Mouse (Mus musculus) intestine, postnatal 0 days (tissue): ENCODE results near the gene Mst1. TPM values are rescaled to one million over a fixed set of nuclear protein-coding genes. Genes with fewer than 3 reads are reported as not detected.
A peak's percentile ranks its signal among the peaks of the same experiment; 100 is the strongest.

Experiments
- ATAC-seq: fragments of 200-750 bp; cut with Nextera tagmentation; 2 replicates; pipeline ENCODE4 v1.8.0; 2017; ENCODE audit warnings: mild to moderate bottlenecking, moderate TSS enrichment, moderate library complexity
- H3K27ac ChIP-seq: fragments of 300-500 bp; sonication (generic); 2 replicates; pipeline ENCODE4 v1.5.1; 2014; ENCODE audit warnings: mild to moderate bottlenecking, low read depth, low read length, moderate library complexity
- H3K27me3 ChIP-seq: fragments of 300-500 bp; sonication (generic); replicated peaks from 2 replicates; pipeline ENCODE4 v1.6.1; 2014; ENCODE audit warnings: low read length, mixed read lengths; ENCODE audit not compliant: control insufficient read depth, insufficient read depth
- H3K36me3 ChIP-seq: fragments of 300-500 bp; sonication (generic); 2 replicates; pipeline ENCODE4 v1.6.1; 2014; ENCODE audit warnings: mild to moderate bottlenecking, moderate library complexity; ENCODE audit not compliant: control insufficient read depth, insufficient read depth
- H3K4me1 ChIP-seq: fragments of 300-500 bp; sonication (generic); replicated peaks from 2 replicates; pipeline ENCODE4 v1.6.1; 2014; ENCODE audit warnings: antibody characterized with exemption, low read length, mixed read lengths; ENCODE audit not compliant: control insufficient read depth, insufficient read depth
- H3K4me2 ChIP-seq: fragments of 300-500 bp; sonication (generic); replicated peaks from 2 replicates; pipeline ENCODE4 v1.6.1; 2014; ENCODE audit warnings: low read depth, mild to moderate bottlenecking, moderate library complexity
- H3K4me3 ChIP-seq: fragments of 300-500 bp; sonication (generic); 2 replicates; pipeline ENCODE4 v1.5.1; 2014; ENCODE audit warnings: low read depth, low read length
- H3K9ac ChIP-seq: fragments of 300-500 bp; sonication (generic); 2 replicates; pipeline ENCODE4 v1.6.1; 2014; ENCODE audit warnings: mild to moderate bottlenecking, low read depth, low read length
- H3K9me3 ChIP-seq: fragments of 300-500 bp; sonication (generic); 2 replicates; pipeline ENCODE4 v1.6.1; 2016; ENCODE audit warnings: mixed run types; ENCODE audit not compliant: control insufficient read depth
- CTCF ChIP-seq: sonication (generic); IDR thresholded peaks from 2 replicates; pipeline ENCODE4 v1.5.1; 2016; ENCODE audit warnings: low read depth, mild to moderate bottlenecking, control low read depth, antibody characterized with exemption, moderate library complexity
- WGBS: fragments of 180-500 bp; shearing (Covaris S2); extraction: QIAGEN DNeasy Blood & Tissue Kit; methylation state at CpG from one replicate; pipeline ENCODE4 v1.1.7; 2014; 5-methylcytosine and 5-hydroxymethylcytosine counted together
- polyA plus RNA-seq: library from polyadenylated mRNA; unstranded; fragments of >200 nt; fragmentation: Nextera tagmentation; extraction: Ambion mirVana; gene quantifications from 2 replicates; pipeline ENCODE4 v1.2.1, GENCODE M21; 2015

The Mst1 gene
- polyA plus RNA-seq, 1 experiment from 2014 or later, result 0.78 TPM

GRCm38 (mm10) chr9:108065491-108066011 is 14.7 kb upstream of the Mst1 start:
- WGBS, result 35% methylated on average over 5 of the region's 5 CpGs
- Histone ChIP-seq H3K9me3 (no peaks in the 10 kb centered on the region), H3K4me3 (no peak overlapping the region), H3K27me3 (no peaks in the 10 kb centered on the region), H3K27ac (no peak overlapping the region), H3K36me3 (peaks cover 61% of the 10 kb centered on the region), H3K4me2 (no peak overlapping the region), H3K4me1 (no peaks in the 10 kb centered on the region), H3K9ac (no peak overlapping the region)
- peak; percentile 50; the same call in 1 of the 2 replicates for ATAC-seq
- peak; percentile 87 for TF ChIP-seq CTCF

- Histone ChIP-seq H3K36me3 (peaks cover 61% of the 10 kb centered on the region), H3K4me3 (no peak overlapping the region), H3K9ac (no peak overlapping the region), H3K9me3 (no peaks in the 10 kb centered on the region), H3K4me2 (no peak overlapping the region), H3K27me3 (no peaks in the 10 kb centered on the region), H3K4me1 (no peaks in the 10 kb centered on the region), H3K27ac (no peak overlapping the region)
- no peak for ATAC-seq
- TF ChIP-seq CTCF, result peak; percentile 48
- 83% methylated on average over 7 of the region's 7 CpGs for WGBS
These were observed 13.0 kb upstream of the Mst1 start for GRCm38 (mm10) chr9:108067199-108067598.

GRCm38 (mm10) chr9:108067900-108068299 is 12.3 kb upstream of the Mst1 start:
- Histone ChIP-seq H3K36me3 (peaks cover 54% of the 10 kb centered on the region), H3K27ac (no peak overlapping the region), H3K4me3 (no peak overlapping the region), H3K9ac (no peak overlapping the region), H3K9me3 (no peaks in the 10 kb centered on the region), H3K4me1 (no peaks in the 10 kb centered on the region), H3K4me2 (no peak overlapping the region), H3K27me3 (no peaks in the 10 kb centered on the region)
- WGBS, result 16% methylated on average over 8 of the region's 8 CpGs
- TF ChIP-seq CTCF, result peak; percentile 99
- peak; percentile 23 for ATAC-seq

GRCm38 (mm10) chr9:108069007-108069406 is 11.2 kb upstream of the Mst1 start:
- Histone ChIP-seq H3K9ac (no peak overlapping the region), H3K27me3 (no peaks in the 10 kb centered on the region), H3K36me3 (peaks cover 47% of the 10 kb centered on the region), H3K9me3 (no peaks in the 10 kb centered on the region), H3K27ac (no peak overlapping the region), H3K4me3 (no peak overlapping the region), H3K4me1 (no peaks in the 10 kb centered on the region), H3K4me2 (no peak overlapping the region)
- 90% methylated on average over 9 of the region's 9 CpGs for WGBS
- no peak for TF ChIP-seq CTCF
- no peak for ATAC-seq

- no peak for ATAC-seq
- H3K9ac ChIP-seq, result no peak overlapping the region
- H3K9me3 ChIP-seq, result no peaks in the 10 kb centered on the region
- peaks cover 42% of the 10 kb centered on the region for H3K36me3 ChIP-seq
- 86% methylated on average over 7 of the region's 7 CpGs for WGBS
- H3K27ac ChIP-seq, result no peak overlapping the region
- no peaks in the 10 kb centered on the region for H3K27me3 ChIP-seq
- no peaks in the 10 kb centered on the region for H3K4me1 ChIP-seq
- no peak overlapping the region for H3K4me2 ChIP-seq
- no peak overlapping the region for H3K4me3 ChIP-seq
- TF ChIP-seq CTCF, result no peak
These were observed 10.7 kb upstream of the Mst1 start for GRCm38 (mm10) chr9:108069529-108069928.

- Histone ChIP-seq H3K9ac (no peak overlapping the region), H3K9me3 (no peaks in the 10 kb centered on the region), H3K4me3 (no peak overlapping the region), H3K36me3 (peaks cover 40% of the 10 kb centered on the region), H3K4me1 (no peaks in the 10 kb centered on the region), H3K4me2 (no peak overlapping the region), H3K27ac (no peak overlapping the region), H3K27me3 (no peaks in the 10 kb centered on the region)
- WGBS, result 49% methylated on average over 4 of the region's 4 CpGs
- TF ChIP-seq CTCF, result no peak
- no peak for ATAC-seq
These were observed 8.4 kb upstream of the Mst1 start for GRCm38 (mm10) chr9:108071801-108072200.

- H3K27ac ChIP-seq, result no peak overlapping the region
- H3K4me2 ChIP-seq, result no peak overlapping the region
- H3K9ac ChIP-seq, result no peak overlapping the region
- no peak for TF ChIP-seq CTCF
- no peak for ATAC-seq
- H3K4me1 ChIP-seq, result no peaks in the 10 kb centered on the region
- H3K27me3 ChIP-seq, result no peaks in the 10 kb centered on the region
- peaks cover 40% of the 10 kb centered on the region for H3K36me3 ChIP-seq
- no peak overlapping the region for H3K4me3 ChIP-seq
- no peaks in the 10 kb centered on the region for H3K9me3 ChIP-seq
- 59% methylated on average over 9 of the region's 9 CpGs for WGBS
These were observed 7.7 kb upstream of the Mst1 start for GRCm38 (mm10) chr9:108072481-108072924.
